Mouse (Mus musculus) forebrain, postnatal 0 days (tissue): ENCODE measurements around the gene Dlgap5. TPM values are rescaled to one million over a fixed set of nuclear protein-coding genes. Genes with fewer than 3 reads are reported as not detected.
A peak's percentile ranks its signal among the peaks of the same experiment; 100 is the strongest.
"Not testable (repeated sequence)": the region's sequence is repeated elsewhere in the genome, so short reads cannot be mapped to it uniquely, and the experiment has no call there.

Source experiments
- ATAC-seq: fragments of 200-750 bp; cut with Nextera tagmentation; 2 replicates; pipeline ENCODE4 v1.8.0; 2017; ENCODE audit warnings: mild to moderate bottlenecking, moderate library complexity
- DNase-seq: peaks from one replicate; pipeline ENCODE4 v3.0.0-alpha.2; 2015
- H3K27ac ChIP-seq: fragments of 300-500 bp; sonication (generic); 2 replicates; pipeline ENCODE4 v1.5.1; 2014; ENCODE audit warnings: low read depth, mild to moderate bottlenecking, antibody characterized with exemption, low read length, moderate library complexity, mixed read lengths
- H3K27me3 ChIP-seq: fragments of 300-500 bp; sonication (generic); 2 replicates; pipeline ENCODE4 v1.6.1; 2014; ENCODE audit warnings: mild to moderate bottlenecking, low read length, mixed read lengths; ENCODE audit not compliant: insufficient read depth
- H3K36me3 ChIP-seq: fragments of 300-500 bp; sonication (generic); 2 replicates; pipeline ENCODE4 v1.6.1; 2014; ENCODE audit warnings: mild to moderate bottlenecking, moderate library complexity; ENCODE audit not compliant: insufficient read depth
- H3K4me1 ChIP-seq: fragments of 300-500 bp; sonication (generic); 2 replicates; pipeline ENCODE4 v1.6.1; 2014; ENCODE audit warnings: antibody characterized with exemption; ENCODE audit not compliant: insufficient read depth
- H3K4me2 ChIP-seq: fragments of 300-500 bp; sonication (generic); 2 replicates; pipeline ENCODE4 v1.6.1; 2014; ENCODE audit warnings: low read depth, mild to moderate bottlenecking, moderate library complexity
- H3K4me3 ChIP-seq: fragments of 300-500 bp; sonication (generic); 2 replicates; pipeline ENCODE4 v1.5.1; 2014; ENCODE audit warnings: low read depth, low read length, mixed read lengths
- H3K9ac ChIP-seq: fragments of 300-500 bp; sonication (generic); 2 replicates; pipeline ENCODE4 v1.6.1; 2014; ENCODE audit warnings: mild to moderate bottlenecking
- H3K9me3 ChIP-seq: fragments of 300-500 bp; sonication (generic); 2 replicates; pipeline ENCODE4 v1.6.1; 2016; ENCODE audit warnings: low read length
- CTCF ChIP-seq: sonication (generic); IDR thresholded peaks from 2 replicates; pipeline ENCODE4 v1.5.1; 2016; ENCODE audit warnings: antibody characterized with exemption, control low read depth, low read depth
- WGBS: fragments of 180-500 bp; shearing (Covaris S2); extraction: QIAGEN DNeasy Blood & Tissue Kit; methylation state at CpG from one replicate; pipeline ENCODE4 v1.1.7; 2014; 5-methylcytosine and 5-hydroxymethylcytosine counted together
- polyA plus RNA-seq: library from polyadenylated mRNA; unstranded; fragments of >200 nt; fragmentation: Nextera tagmentation; extraction: Ambion mirVana; gene quantifications from 2 replicates; pipeline ENCODE4 v1.2.1, GENCODE M21; 2015
- total RNA-seq: library from RNA; depleted of rRNA; stranded (reverse); fragments of >200 nt; gene quantifications from 2 replicates; pipeline ENCODE4 v1.2.3, GENCODE M21; 2014

Gene Dlgap5
- total and polyA plus RNA-seq, 2 experiments from 2014 or later: 3.3 to 9.4 TPM

DNA sequence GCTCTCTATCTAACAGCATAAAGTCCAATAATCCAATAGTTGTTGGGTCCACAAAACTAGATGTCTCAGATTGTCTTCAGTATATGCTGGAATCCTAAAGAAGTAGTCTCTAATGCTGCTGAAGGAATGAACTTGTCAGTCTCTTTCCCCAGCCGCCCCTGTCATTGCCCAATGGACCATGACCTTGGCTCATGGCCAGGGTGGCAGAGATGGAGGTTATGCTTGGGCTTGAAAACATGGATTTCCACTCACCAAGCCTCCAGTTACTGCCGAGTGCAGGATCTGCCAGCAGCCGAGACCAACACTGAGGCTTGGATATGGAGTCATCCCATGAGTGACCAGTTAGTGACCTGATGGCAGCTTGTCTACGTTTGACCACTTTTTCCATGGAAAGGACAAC is 41.3 kb upstream of the Dlgap5 start:
- H3K4me1 ChIP-seq: 0 out of 2 replicates have a peak, but pooled peaks cover 4% of the 10 kb centered on the region
- H3K4me3 ChIP-seq: no peak overlapping the region
- H3K9ac ChIP-seq: no peak overlapping the region
- TF ChIP-seq CTCF: no peak
- H3K4me2 ChIP-seq: no peak overlapping the region
- no peaks in the 10 kb centered on the region for H3K36me3 ChIP-seq
- ATAC-seq (no peak), DNase-seq (no peak)
- no peaks in the 10 kb centered on the region for H3K9me3 ChIP-seq
- H3K27me3 ChIP-seq: no peaks in the 10 kb centered on the region
- WGBS: 79% methylated on average over 4 of the region's 4 CpGs
- no peak overlapping the region for H3K27ac ChIP-seq

DNA sequence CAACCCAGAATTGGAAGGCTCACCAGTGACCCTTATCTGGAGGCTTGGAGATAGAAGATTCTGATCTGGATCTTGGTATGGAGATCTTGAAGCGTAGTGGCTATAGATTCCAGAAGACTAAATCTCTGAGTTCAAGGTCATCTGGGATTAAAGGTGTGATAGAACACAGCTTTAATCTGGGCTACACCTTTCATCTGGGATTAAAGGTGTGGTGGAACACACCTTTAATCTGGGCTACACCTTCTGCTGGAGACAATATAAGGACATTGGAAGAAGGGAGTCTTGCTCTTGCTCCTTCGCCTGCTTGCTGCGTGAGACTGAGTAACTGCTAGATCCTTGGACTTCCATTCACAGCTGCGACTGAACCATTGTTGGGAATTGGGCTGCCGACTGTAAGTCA is 31.9 kb upstream of the Dlgap5 start, which contains the start of gene Fbxo34:
Gene Fbxo34, plus strand, starts transcription at position 301 of the 400 bp plus-strand sequence.
- H3K36me3 ChIP-seq, H3K9ac ChIP-seq, H3K4me2 ChIP-seq, ATAC-seq, H3K27ac ChIP-seq, DNase-seq, H3K4me1 ChIP-seq, H3K9me3 ChIP-seq, H3K27me3 ChIP-seq, H3K4me3 ChIP-seq: not testable (repeated sequence)
- 97% methylated on average over 2 of the region's 5 CpGs for WGBS

DNA sequence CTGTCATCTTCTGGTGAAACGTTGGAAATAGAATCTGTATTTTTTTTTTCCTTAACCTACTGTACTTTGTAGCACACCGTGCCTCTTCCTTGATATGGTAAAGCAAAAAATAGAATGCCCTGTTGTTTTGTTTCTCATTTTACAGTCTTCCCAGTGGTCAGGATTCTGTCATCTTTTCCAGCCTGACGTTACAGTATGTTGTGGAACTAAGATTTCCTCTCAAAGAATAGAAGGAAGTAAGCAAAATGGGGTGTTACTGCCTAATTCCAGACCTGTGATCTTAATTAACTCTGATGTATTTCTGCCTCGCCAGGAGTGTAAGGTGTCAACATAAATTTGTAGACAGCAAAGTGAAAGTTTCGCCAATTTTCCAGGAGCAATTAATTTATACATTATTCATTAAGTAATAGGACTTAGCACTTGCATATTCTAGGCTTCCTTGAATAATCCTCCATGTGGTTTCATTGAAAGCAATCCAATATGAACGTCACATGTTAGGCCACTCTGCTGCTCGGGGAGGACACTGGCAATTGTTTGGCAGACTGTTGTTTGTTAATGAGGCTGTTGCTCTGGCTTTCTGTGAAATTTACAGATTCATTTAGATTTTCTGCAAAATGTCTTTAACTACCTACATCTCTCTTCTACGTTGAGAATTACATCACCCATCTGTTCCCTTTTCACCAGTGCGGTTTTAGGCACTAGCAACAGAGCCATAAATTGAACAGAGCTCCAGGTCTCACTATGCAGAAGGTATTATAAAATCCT is 27.3 kb upstream of the Dlgap5 start:
- ATAC-seq (no peak; the same call in 1 of the 2 replicates), DNase-seq (peak; percentile 24)
- Histone ChIP-seq H3K4me1 (no peaks in the 10 kb centered on the region), H3K27me3 (no peaks in the 10 kb centered on the region), H3K4me3 (no peak overlapping the region), H3K9ac (no peak overlapping the region), H3K27ac (no peak overlapping the region), H3K9me3 (0 out of 2 replicates have a peak, but pooled peaks cover 3% of the 10 kb centered on the region), H3K36me3 (no peaks in the 10 kb centered on the region), H3K4me2 (no peak overlapping the region)
- 36% methylated on average over 9 of the region's 9 CpGs for WGBS
- no peak for TF ChIP-seq CTCF

DNA sequence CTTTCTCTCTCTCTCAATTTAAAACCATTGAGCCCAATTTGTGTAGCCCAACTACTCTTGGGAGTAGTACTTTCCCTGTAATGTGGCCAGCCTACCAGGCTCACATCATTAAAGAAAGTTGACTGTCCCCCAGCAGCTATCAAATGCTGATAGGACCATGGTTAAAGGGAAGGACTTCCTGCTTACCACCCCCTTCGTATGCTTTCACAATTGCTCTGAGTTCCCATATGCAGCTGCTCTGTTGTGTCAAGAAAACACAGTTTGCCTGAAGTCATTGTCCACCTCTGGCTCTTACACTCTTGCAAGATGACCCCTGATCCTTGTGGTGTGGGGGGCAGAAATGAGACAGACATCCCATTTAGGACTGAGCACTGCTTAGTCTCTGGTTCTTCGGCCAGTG is 26.7 kb upstream of the Dlgap5 start:
- no peak overlapping the region for H3K4me3 ChIP-seq
- WGBS: 66% methylated on average over 2 of the region's 2 CpGs
- 0 out of 2 replicates have a peak, but pooled peaks cover 9% of the 10 kb centered on the region for H3K9me3 ChIP-seq
- DNase-seq: no peak
- H3K4me1 ChIP-seq: no peaks in the 10 kb centered on the region
- H3K4me2 ChIP-seq: no peak overlapping the region
- H3K27me3 ChIP-seq: no peaks in the 10 kb centered on the region
- no peaks in the 10 kb centered on the region for H3K36me3 ChIP-seq
- no peak for TF ChIP-seq CTCF
- no peak overlapping the region for H3K27ac ChIP-seq
- no peak overlapping the region for H3K9ac ChIP-seq
- no peak for ATAC-seq

DNA sequence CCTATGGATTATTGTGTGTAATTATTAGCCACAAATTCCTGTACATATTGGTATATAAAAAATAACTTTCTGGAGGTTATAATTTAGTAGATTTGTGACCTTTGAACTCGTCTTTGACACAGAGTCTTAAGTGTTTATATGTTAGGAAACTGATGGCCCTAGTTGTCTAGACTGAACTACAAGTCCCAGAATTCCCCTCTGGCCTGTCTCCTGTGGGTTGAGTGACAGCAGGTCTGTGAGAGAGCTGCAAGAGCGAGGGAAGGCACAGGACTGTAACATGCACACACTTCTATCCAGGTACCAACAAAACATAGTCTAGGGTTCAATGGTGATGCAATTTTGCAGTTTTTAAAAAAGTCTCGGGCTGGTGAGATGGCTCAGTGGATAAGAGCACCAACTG is 20.7 kb upstream of the Dlgap5 start:
- Histone ChIP-seq H3K36me3 (no peaks in the 10 kb centered on the region), H3K27ac (no peak overlapping the region), H3K27me3 (no peaks in the 10 kb centered on the region), H3K4me3 (no peak overlapping the region), H3K9ac (no peak overlapping the region), H3K4me2 (no peak overlapping the region), H3K4me1 (no peaks in the 10 kb centered on the region), H3K9me3 (0 out of 2 replicates have a peak, but pooled peaks cover 14% of the 10 kb centered on the region)
- 73% methylated on average over 3 of the region's 3 CpGs for WGBS
- DNase-seq (no peak), ATAC-seq (no peak)
- TF ChIP-seq CTCF: no peak

DNA sequence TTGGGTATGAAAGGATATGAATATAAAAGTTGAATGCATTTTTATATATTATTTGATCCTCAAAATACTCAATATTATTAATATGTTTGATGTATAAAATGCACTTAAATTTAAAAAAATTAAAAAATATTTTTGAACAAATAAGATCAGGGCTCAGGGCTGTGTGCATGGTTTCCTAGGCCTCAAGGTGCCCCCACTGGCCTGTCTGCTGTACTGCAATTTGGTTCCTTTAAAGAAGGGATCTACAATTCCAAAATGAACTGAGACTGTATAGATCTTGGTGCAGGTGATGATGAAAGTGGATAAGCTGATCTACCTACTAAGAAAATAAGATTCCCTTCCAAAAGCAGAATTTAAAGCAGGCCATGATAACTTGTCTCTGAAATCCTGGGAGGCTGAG is 14.8 kb upstream of the Dlgap5 start:
- no peak for DNase-seq
- Histone ChIP-seq H3K4me3 (no peak overlapping the region), H3K4me2 (no peak overlapping the region)

DNA sequence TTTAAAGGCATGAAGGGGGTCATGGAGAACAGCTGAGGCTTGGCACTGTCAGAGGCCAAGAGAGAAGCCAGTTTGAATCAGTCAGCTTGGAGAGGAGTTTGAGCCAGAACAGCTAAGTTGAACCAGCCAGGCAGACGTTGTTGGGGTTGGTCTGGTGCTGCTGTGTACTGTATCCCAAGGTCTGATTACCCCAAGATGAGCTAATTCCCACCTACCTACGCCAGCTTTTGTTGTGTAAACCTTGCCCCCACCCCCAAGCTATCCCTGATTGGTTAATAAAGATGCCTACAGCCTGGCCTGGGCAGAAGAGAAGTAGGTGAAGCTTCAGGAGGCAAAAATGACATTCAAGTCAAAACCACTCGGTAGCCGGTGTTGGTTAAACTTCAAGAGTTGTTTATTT is 4.3 kb upstream of the Dlgap5 start:
- TF ChIP-seq CTCF: no peak
- no peaks in the 10 kb centered on the region for H3K4me1 ChIP-seq
- H3K4me2 ChIP-seq: no peak overlapping the region
- no peaks in the 10 kb centered on the region for H3K36me3 ChIP-seq
- no peaks in the 10 kb centered on the region for H3K9me3 ChIP-seq
- no peak overlapping the region for H3K9ac ChIP-seq
- H3K27me3 ChIP-seq: no peaks in the 10 kb centered on the region
- H3K4me3 ChIP-seq: no peak overlapping the region
- 78% methylated on average over 4 of the region's 4 CpGs for WGBS
- DNase-seq: no peak
- ATAC-seq: no peak
- H3K27ac ChIP-seq: no peak overlapping the region

More for the DNA sequence above, 14.8 kb upstream of the Dlgap5 start:
- Histone ChIP-seq H3K9me3 (no peaks in the 10 kb centered on the region), H3K27ac (no peak overlapping the region), H3K36me3 (no peaks in the 10 kb centered on the region), H3K9ac (no peak overlapping the region), H3K27me3 (no peaks in the 10 kb centered on the region), H3K4me1 (no peaks in the 10 kb centered on the region)
- no peak for ATAC-seq
- TF ChIP-seq CTCF: peak; percentile 44
